Mouse (Mus musculus): ENCODE data around the gene Bcl7b.

- TF ChIP-seq CTCF (IDR thresholded peaks at IDR 0.05) (no peak), EP300 (IDR thresholded peaks at IDR 0.05) (no peak)
Observed at GRCm38 (mm10) chr5:135127669-135128068, 40.4 kb upstream of the Bcl7b start.
